Mouse (Mus musculus) splenic B cell, adult 2 months (primary cell): ENCODE data around the gene Emb.

Experiments
- DNase-seq: peaks from one replicate; pipeline ENCODE4 v3.0.0-alpha.2; 2011; ENCODE audit warnings: low read depth, low spot score
- H3K27me3 ChIP-seq: 2 replicates; pipeline ENCODE4 v1.6.1; 2012; ENCODE audit warnings: mild to moderate bottlenecking, low read length, moderate library complexity, mixed read lengths; ENCODE audit not compliant: control insufficient read depth, poor library complexity, insufficient read depth, severe bottlenecking
- H3K36me3 ChIP-seq: 2 replicates; pipeline ENCODE4 v1.6.1; 2012; ENCODE audit warnings: mild to moderate bottlenecking, low read length, moderate library complexity, mixed read lengths; ENCODE audit not compliant: control insufficient read depth, poor library complexity, insufficient read depth, severe bottlenecking

The Emb gene

DNA sequence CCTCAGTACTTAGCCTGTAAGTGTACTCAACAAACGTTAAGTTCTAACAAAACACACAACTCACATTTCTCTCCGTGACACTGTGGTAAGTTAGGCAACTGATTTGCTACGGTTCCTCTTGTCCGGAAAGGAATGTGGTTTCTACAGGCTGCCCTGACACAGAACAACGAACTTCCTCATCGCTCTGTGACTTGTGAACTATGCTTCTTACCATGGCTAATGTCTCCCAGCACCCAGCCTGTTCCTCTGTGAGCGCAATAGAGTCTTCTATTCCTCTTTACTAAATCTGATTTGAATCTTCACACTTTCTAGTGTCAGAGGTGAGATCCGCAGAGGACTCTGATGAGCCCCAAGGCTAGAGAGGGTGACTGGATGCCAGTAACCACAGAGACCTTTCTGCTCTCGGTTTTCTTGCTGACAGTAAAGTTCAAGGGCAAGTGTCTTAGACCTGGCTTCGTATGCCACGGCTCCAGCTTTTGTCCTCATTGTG is 3.1 kb downstream of the Emb start:
- DNase-seq, result peak; percentile 81
- no peaks in the 10 kb centered on the region for H3K36me3 ChIP-seq
- H3K27me3 ChIP-seq, result no peaks in the 10 kb centered on the region

DNA sequence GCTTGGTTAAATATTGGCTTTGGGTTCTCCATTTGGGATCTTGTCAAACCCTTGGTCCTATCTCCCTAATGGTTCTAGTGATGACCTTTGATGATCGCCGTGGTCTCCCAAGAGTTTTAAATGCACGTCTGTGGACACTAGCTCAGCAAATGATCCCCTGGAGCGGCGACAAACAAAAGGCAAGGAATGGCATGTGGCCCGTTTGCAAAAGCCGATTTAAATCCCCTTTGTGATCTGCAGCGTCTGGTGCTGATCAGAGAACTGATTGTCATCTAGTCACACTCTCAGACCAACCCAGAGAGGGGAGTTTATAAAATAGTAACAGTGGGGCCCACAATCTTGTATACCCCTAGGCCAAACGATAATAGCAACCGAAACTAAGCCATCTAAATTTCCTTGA is 7.1 kb downstream of the Emb start:
- DNase-seq, result no peak
- no peaks in the 10 kb centered on the region; the same call in none of the 2 replicates for H3K27me3 ChIP-seq

DNA sequence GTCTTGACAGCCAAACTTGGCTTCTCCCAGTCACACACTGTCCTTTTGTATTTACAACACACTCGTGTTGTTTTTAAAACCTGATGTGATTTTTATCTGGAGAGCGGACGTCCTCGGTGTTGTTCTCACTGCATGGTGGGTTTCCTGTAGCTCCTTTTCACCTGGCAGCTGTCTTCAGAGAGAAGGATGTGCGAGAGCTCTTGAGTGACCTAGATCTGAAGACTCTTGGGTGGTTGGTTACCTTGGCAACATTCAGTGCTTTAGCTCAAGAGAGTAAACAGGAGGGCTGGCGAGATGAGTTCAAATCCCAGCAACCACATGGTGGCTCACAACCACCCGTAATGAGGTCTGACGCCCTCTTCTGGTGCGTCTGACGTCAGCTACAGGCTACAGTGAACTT is 7.8 kb downstream of the Emb start:
- no peaks in the 10 kb centered on the region for H3K36me3 ChIP-seq
- peaks cover 2% of the 10 kb centered on the region for H3K27me3 ChIP-seq
- DNase-seq, result peak; percentile 66

More for the DNA sequence above, 7.1 kb downstream of the Emb start:
- no peaks in the 10 kb centered on the region for H3K36me3 ChIP-seq

GRCm38 (mm10) chr13:117216752-117217363 is 8.5 kb downstream of the Emb start:
- DNase-seq, result no peak
- peaks cover 2% of the 10 kb centered on the region for H3K27me3 ChIP-seq
- H3K36me3 ChIP-seq, result no peaks in the 10 kb centered on the region

- peaks cover 2% of the 10 kb centered on the region for H3K27me3 ChIP-seq
- H3K36me3 ChIP-seq, result no peaks in the 10 kb centered on the region
Observed at GRCm38 (mm10) chr13:117217621-117218020, 9.3 kb downstream of the Emb start.

GRCm38 (mm10) chr13:117218092-117218491 is 9.8 kb downstream of the Emb start:
- no peak for DNase-seq
- Histone ChIP-seq H3K27me3 (peaks cover 2% of the 10 kb centered on the region), H3K36me3 (no peaks in the 10 kb centered on the region)

More at GRCm38 (mm10) chr13:117217621-117218020, 9.3 kb downstream of the Emb start:
- no peak for DNase-seq

DNA sequence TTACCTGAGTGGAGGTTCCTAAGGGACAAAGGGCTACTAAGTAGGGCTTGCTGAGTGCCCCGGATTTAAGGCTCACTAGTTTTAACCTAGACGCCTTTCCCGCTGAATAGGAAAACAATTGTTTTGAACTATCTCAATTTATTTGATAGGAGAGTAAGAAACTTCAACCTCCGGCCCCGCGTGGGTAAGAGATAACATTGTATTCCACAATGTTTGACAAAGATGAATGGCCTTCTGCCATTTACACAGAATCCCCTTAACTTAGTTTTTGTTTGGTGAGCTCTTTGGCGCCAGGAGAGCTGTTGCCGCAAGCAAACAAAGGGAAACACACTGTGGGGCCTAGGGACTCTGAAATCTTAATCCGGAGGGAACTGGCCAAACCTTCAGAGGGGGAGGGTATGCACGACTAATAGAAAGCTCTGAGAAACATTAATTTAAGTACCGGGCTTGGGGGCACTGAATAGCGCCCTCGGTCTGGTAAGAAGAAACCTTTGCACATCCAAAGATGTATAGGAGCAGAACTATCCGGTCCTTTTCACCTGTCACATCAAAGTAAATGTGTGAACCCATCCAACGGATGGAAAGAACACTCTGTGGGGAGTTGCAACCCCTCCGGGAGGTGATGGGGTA is 11.7 kb downstream of the Emb start:
- peaks cover 2% of the 10 kb centered on the region for H3K27me3 ChIP-seq
- no peak for DNase-seq
- H3K36me3 ChIP-seq, result no peaks in the 10 kb centered on the region

- no peaks in the 10 kb centered on the region for H3K36me3 ChIP-seq
- DNase-seq, result peak; percentile 40
- H3K27me3 ChIP-seq, result peaks cover 2% of the 10 kb centered on the region
Observed at GRCm38 (mm10) chr13:117220501-117221321, 12.4 kb downstream of the Emb start, which contains the start of gene Gm17509. Gm17509 (minus strand) TSS chr13:117221075.

DNA sequence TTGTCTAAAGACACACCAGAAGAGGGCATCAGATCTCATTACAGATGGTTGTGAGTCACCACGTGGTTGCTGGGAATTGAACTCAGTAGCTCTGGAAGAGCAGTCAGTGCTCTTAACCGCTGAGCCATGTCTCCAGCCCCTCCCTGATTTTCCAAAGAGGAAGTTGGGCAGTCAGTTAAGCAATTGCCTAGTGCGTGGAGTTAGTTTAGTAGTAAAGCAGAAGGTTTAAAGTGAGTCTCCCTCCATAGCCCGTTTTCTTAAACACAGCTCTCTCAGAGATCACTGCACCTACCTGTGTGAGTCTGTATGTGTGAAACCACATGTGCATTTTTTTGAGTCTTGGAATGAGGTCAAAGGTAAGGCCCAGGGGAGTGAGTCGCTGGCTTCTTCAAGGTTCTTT is 14.8 kb downstream of the Emb start:
- peak; percentile 23 for DNase-seq
- peaks cover 2% of the 10 kb centered on the region for H3K27me3 ChIP-seq
- H3K36me3 ChIP-seq, result no peaks in the 10 kb centered on the region

DNA sequence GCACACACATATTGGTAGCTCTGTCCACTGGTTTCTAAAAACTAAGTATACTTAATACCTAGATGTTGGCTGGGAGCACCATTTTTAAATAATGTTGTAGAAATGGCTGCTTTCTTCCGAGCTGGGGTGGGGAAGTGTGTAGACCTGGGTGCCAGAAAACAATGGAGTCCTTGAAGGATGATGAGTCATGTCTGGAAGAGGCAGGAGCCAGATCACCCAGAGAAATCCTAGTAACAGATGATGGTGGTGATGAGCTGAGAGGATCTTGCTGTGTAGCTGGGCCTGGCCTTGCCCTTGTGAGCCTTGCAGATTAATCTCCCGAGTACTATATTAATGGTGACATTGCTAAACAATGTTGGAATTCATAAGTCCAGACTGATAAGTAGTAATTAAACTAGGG is 16.6 kb downstream of the Emb start:
- peaks cover 2% of the 10 kb centered on the region for H3K27me3 ChIP-seq
- no peaks in the 10 kb centered on the region for H3K36me3 ChIP-seq
- DNase-seq, result no peak

GRCm38 (mm10) chr13:117225561-117225960 is 17.2 kb downstream of the Emb start:
- Histone ChIP-seq H3K27me3 (peaks cover 2% of the 10 kb centered on the region), H3K36me3 (no peaks in the 10 kb centered on the region)
- no peak for DNase-seq

GRCm38 (mm10) chr13:117230371-117231110 is 22.2 kb downstream of the Emb start:
- DNase-seq, result no peak
- H3K36me3 ChIP-seq, result no peaks in the 10 kb centered on the region
- H3K27me3 ChIP-seq, result no peaks in the 10 kb centered on the region

DNA sequence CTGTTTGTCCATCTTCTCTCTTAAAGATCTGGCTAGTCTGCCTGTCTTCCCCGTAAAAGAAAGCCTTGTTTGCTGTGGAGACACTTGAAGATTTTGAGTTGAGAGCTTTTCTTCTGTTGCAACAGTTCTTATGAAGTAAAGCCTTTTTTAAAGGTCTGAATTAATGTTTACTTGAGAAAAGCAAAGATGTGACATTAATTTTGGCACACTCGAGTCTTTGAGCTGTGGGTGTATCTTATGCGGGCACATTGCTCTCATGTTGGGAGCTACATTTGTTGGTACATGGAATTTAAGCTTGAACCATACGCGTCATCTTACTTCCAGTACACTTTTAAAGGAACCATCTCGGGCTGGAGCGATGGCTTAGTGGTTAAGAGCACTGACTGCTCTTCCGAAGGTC is 25.5 kb downstream of the Emb start:
- H3K27me3 ChIP-seq, result no peaks in the 10 kb centered on the region
- no peaks in the 10 kb centered on the region for H3K36me3 ChIP-seq
- no peak for DNase-seq

DNA sequence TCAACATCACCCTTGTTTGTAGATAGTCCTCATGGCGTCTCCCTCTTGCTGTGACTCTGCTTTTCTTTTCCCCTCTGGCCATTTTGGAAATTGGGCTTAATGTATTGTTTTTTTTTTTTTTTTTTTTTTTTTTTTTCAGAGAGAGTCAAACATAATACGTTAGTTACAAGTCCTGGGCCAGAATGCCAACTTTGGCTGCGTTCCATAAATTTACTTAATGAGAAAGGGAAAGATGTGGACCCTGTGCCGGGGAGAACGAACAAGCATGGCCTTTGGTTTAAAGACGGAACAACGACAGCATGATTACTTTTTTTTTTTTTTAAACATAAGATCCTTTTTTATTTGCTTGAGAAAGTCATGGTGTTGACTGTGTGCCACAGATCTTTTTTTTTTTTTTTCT is 26.1 kb downstream of the Emb start:
- Histone ChIP-seq H3K36me3 (no peaks in the 10 kb centered on the region), H3K27me3 (no peaks in the 10 kb centered on the region)
- DNase-seq, result no peak
